Mouse (Mus musculus) MEL (cell line): ENCODE data around the gene Bcl10. TPM values are rescaled to one million over a fixed set of nuclear protein-coding genes. Genes with fewer than 3 reads are reported as not detected.

Source experiments
- DNase-seq: peaks from one replicate; pipeline ENCODE4 v3.0.0; 2011; ENCODE audit warnings: low read depth, low spot score
- H3K27ac ChIP-seq: 2 replicates; pipeline ENCODE4 v1.5.1; 2012; ENCODE audit warnings: low read depth, mild to moderate bottlenecking, control low read depth, low read length, moderate library complexity; ENCODE audit not compliant: control insufficient read depth
- H3K27me3 ChIP-seq, 2 experiments: fragments of 150-350 bp in 1 of 2; sonication (generic) in 1 of 2; 2 replicates each; pipeline ENCODE4 v1.6.1; 2012; ENCODE audit warnings: low read length in 2 of 2, mild to moderate bottlenecking in 2 of 2, improper control_type of control experiment in 1 of 2, moderate library complexity in 1 of 2; ENCODE audit not compliant: insufficient read depth in 2 of 2, control insufficient read depth in 1 of 2
- H3K36me3 ChIP-seq, 2 experiments: 2 replicates each; pipeline ENCODE4 v1.6.1; 2012 to 2014; ENCODE audit warnings: low read length in 2 of 2, improper control_type of control experiment in 1 of 2, inconsistent platforms in 1 of 2, mild to moderate bottlenecking in 1 of 2; ENCODE audit not compliant: insufficient read depth in 2 of 2, control insufficient read depth in 1 of 2
- H3K4me1 ChIP-seq, 2 experiments: fragments of 150-350 bp in 1 of 2; sonication (generic) in 1 of 2; 2 replicates each; pipeline ENCODE4 v1.6.1; 2012; ENCODE audit warnings: low read length in 2 of 2, improper control_type of control experiment in 1 of 2, mild to moderate bottlenecking in 1 of 2; ENCODE audit not compliant: insufficient read depth in 2 of 2, control insufficient read depth in 1 of 2
- H3K4me3 ChIP-seq, 2 experiments: fragments of 150-350 bp in 1 of 2; sonication (generic) in 1 of 2; 2 replicates each; pipeline ENCODE4 v1.5.1; 2012; ENCODE audit warnings: low read depth in 2 of 2, low read length in 2 of 2, mild to moderate bottlenecking in 2 of 2, moderate library complexity in 2 of 2, control low read depth in 1 of 2, improper control_type of control experiment in 1 of 2; ENCODE audit not compliant: control insufficient read depth in 1 of 2, insufficient read depth in 1 of 2
- H3K79me2 ChIP-seq: 2 replicates; pipeline ENCODE4 v1.6.1; 2012; ENCODE audit warnings: mild to moderate bottlenecking, low read length, moderate library complexity; ENCODE audit not compliant: control insufficient read depth, poor library complexity, insufficient read depth
- H3K9ac ChIP-seq: 2 replicates; pipeline ENCODE4 v1.6.1; 2012; ENCODE audit warnings: low read depth, mild to moderate bottlenecking, control low read depth, low read length, moderate library complexity; ENCODE audit not compliant: control insufficient read depth, poor library complexity, severe bottlenecking
- H3K9me3 ChIP-seq: fragments of 150-350 bp; sonication (generic); replicated peaks from 2 replicates; pipeline ENCODE4 v1.6.1; 2012; ENCODE audit warnings: mild to moderate bottlenecking, low read length, improper control_type of control experiment, moderate library complexity; ENCODE audit not compliant: insufficient read depth
- CHD1 ChIP-seq: IDR thresholded peaks from 2 replicates; pipeline ENCODE4 v1.6.1; 2012; ENCODE audit warnings: low read depth, mild to moderate bottlenecking, inconsistent platforms, low read length, improper control_type of control experiment
- EP300 ChIP-seq, 2 experiments: IDR thresholded peaks; 2 replicates each; pipeline ENCODE4 v1.6.1; 2011; ENCODE audit warnings: improper control_type of control experiment in 2 of 2, low read length in 2 of 2, low read depth in 1 of 2, mild to moderate bottlenecking in 1 of 2
- MAX ChIP-seq: IDR thresholded peaks from 2 replicates; pipeline ENCODE4 v1.6.1; 2011; ENCODE audit warnings: low read length, improper control_type of control experiment
- MEF2A ChIP-seq: IDR thresholded peaks from 2 replicates; pipeline ENCODE4 v1.6.1; 2014; ENCODE audit warnings: low read depth, mild to moderate bottlenecking, inconsistent platforms, low read length, improper control_type of control experiment; ENCODE audit not compliant: poor library complexity, insufficient replicate concordance, severe bottlenecking; ENCODE audit errors: extremely low read depth
- MXI1 ChIP-seq: IDR thresholded peaks from 2 replicates; pipeline ENCODE4 v1.6.1; 2011; ENCODE audit warnings: mild to moderate bottlenecking, low read depth, low read length, improper control_type of control experiment
- NELFE ChIP-seq: IDR thresholded peaks from 2 replicates; pipeline ENCODE4 v1.6.1; 2011; ENCODE audit warnings: low read depth, low read length, improper control_type of control experiment
- POLR2AphosphoS2 ChIP-seq: IDR thresholded peaks from 2 replicates; pipeline ENCODE4 v1.6.1; 2011; ENCODE audit warnings: low read length, improper control_type of control experiment
- POLR2AphosphoS5 ChIP-seq: IDR thresholded peaks from 2 replicates; pipeline ENCODE4 v1.6.1; 2012; ENCODE audit warnings: low read depth, borderline replicate concordance, mild to moderate bottlenecking, inconsistent platforms, low read length, moderate library complexity, mixed read lengths
- RCOR1 ChIP-seq: IDR thresholded peaks from 2 replicates; pipeline ENCODE4 v1.6.1; 2012; ENCODE audit warnings: low read depth, mild to moderate bottlenecking, inconsistent platforms, low read length, improper control_type of control experiment
- UBTF ChIP-seq: IDR thresholded peaks from 2 replicates; pipeline ENCODE4 v1.6.1; 2012; ENCODE audit warnings: low read depth, mild to moderate bottlenecking, inconsistent platforms, low read length, improper control_type of control experiment, moderate library complexity, borderline replicate concordance; ENCODE audit not compliant: insufficient read depth
- USF2 ChIP-seq, 2 experiments: IDR thresholded peaks; 2 replicates each; pipeline ENCODE4 v1.6.1; 2011 to 2012; ENCODE audit warnings: improper control_type of control experiment in 2 of 2, low read length in 2 of 2, borderline replicate concordance in 1 of 2, inconsistent platforms in 1 of 2, low read depth in 1 of 2, mild to moderate bottlenecking in 1 of 2; ENCODE audit not compliant: insufficient read depth in 1 of 2
- ZC3H11A ChIP-seq: IDR thresholded peaks from 2 replicates; pipeline ENCODE4 v1.6.1; 2012; ENCODE audit warnings: low read depth, mild to moderate bottlenecking, inconsistent platforms, low read length, improper control_type of control experiment
- ZMIZ1 ChIP-seq: IDR thresholded peaks from 2 replicates; pipeline ENCODE4 v1.6.1; 2012; ENCODE audit warnings: low read depth, mild to moderate bottlenecking, inconsistent platforms, low read length, improper control_type of control experiment, moderate library complexity
- polyA plus RNA-seq, 2 experiments: library from polyadenylated mRNA; stranded (reverse) in 1 of 2; unstranded in 1 of 2; fragments of >175 nt in 1 of 2; fragments of >200 nt in 1 of 2; gene quantifications; 2 replicates each; pipeline versions ENCODE4 v1.2.1 to v1.2.4; 2012; ENCODE audit warnings: low replicate concordance in 2 of 2, low read depth in 1 of 2; ENCODE audit not compliant: insufficient read length in 2 of 2, insufficient read depth in 1 of 2, missing spikeins in 1 of 2
- total RNA-seq: library from RNA; depleted of rRNA; stranded (reverse); fragments of 300-350 nt; gene quantifications from 2 replicates; pipeline ENCODE4 v1.2.3, GENCODE M21; 2012

Bcl10 gene
- total and polyA plus RNA-seq, 3 experiments = 25.0 to 30.4 TPM; not detected in 1

DNA sequence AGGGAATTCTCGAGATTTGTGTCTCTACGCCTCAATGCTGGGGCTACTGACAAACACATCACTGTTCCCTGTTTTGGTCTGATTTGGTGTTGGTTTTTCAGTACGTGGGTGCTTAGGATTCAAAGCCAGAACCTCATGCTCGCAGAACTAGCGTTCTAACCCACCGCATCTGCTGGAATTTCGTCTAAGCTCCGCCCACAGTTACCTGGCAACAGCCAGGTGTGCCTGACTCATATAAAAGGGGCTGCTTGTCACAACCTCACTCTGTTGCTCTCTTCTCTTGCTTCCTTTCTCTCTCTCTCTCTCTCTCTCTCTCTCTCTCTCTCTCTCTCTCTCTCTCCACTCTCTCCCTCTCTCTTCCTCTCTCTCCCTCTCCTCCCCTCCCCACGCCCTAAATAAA lies 39.8 kb downstream of the Bcl10 start:
- Histone ChIP-seq H3K4me1 (peaks cover 0 to 11% of the 10 kb centered on the region in 2 experiments; a peak in 3 of 4 replicates), H3K36me3 (peaks cover 0 to 5% of the 10 kb centered on the region in 2 experiments; a peak in 2 of 4 replicates)
- TF ChIP-seq RCOR1 (no peak), MXI1 (no peak), POLR2AphosphoS2 (no peak), USF2 (IDR thresholded peaks at IDR 0.05; ENCODE audit: borderline replicate concordance in 1 of 2, insufficient read depth in 1 of 2, low read depth in 1 of 2, low read length in 2 of 2) (no peak), POLR2AphosphoS5 (no peak), MAX (no peak), EP300 (IDR thresholded peaks at IDR 0.05; ENCODE audit: low read depth in 1 of 2, low read length in 2 of 2) (no peak), ZMIZ1 (no peak), ZC3H11A (no peak), NELFE (no peak), CHD1 (no peak), UBTF (no peak)
- TF ChIP-seq, all 39 proteins: peak for 0
- H3K9me3 ChIP-seq = no peaks in the 10 kb centered on the region
- no peak for DNase-seq
- no peak overlapping the region for H3K9ac ChIP-seq
- H3K4me3 ChIP-seq = no peak overlapping the region
- H3K27ac ChIP-seq = no peak overlapping the region
- H3K79me2 ChIP-seq = no peaks in the 10 kb centered on the region
- no peaks in the 10 kb centered on the region for H3K27me3 ChIP-seq

DNA sequence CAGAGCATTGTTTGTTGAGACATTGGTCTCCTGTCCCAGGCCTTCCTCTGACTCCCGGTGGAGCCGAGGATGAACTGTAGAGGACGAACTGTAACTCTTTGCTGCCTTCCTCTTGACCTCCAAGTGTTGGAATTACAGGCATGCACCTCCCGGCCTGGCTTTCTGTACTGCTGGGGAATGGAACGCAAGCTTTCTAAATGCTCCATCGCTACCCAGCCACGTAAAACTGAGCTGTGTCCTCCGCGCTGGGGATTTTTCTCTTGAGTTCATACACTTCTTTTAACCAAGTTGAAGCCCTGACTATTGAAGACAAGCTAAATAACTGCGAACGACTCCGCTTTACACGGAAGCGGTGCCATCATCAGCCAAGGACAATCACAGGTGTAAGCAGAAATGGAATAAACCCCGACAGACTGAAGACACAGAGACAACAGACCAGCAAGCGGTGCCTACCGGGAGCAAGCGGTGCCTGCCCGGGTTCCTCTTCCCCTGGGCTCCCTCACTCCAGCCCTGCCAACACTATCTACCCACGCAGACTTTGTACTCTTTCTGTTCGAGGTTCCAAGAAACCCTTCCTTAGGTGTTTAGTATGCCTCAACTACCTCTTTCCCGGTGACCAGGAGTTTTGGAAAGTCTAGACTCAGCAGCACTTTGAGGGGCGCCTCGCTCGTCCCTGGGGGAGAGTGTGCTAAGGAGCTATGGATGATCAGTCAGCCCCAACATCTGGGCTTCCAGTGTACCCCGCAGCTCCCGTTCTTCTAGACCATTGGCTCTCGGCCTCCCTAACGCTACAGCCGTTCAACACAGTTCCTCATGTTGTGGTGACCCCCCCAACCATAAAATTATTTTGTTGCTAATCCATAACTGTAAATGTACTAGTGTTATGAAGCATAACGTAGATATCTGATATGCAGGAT lies 40.8 kb downstream of the Bcl10 start:
- Histone ChIP-seq H3K9ac (no peak overlapping the region), H3K9me3 (no peaks in the 10 kb centered on the region), H3K36me3 (peaks cover 0 to 5% of the 10 kb centered on the region in 2 experiments; a peak in 2 of 4 replicates), H3K27me3 (no peaks in the 10 kb centered on the region), H3K79me2 (no peaks in the 10 kb centered on the region), H3K4me1 (peaks cover 0 to 11% of the 10 kb centered on the region in 2 experiments; a peak in 3 of 4 replicates), H3K27ac (no peak overlapping the region), H3K4me3 (no peak overlapping the region)
- TF ChIP-seq UBTF = no peak
- no peak for TF ChIP-seq CHD1
- TF ChIP-seq MEF2A = no peak
- no peak for TF ChIP-seq POLR2AphosphoS2
- DNase-seq = no peak
